In the genomic region with DNA sequence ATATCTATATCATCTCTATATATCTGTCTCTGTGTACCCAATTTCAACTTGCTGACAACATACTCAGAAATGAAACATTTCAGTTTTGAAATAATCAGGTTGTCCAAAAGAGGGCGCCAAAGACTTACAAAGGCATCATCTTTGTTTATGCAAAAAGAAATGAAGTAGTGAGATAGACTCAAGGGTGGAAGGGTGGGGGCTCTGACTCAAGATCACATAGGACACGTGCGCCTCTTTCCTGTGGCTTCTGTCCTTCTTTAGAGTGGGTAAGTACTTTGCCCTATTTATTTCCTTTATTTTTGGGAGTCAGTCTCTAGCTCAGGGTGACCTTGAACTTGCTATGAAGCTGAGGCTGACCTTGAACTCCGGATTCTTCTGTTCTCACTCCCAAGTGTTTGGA, we compare ENCODE assay signal across 9 mouse cellular contexts. TPM values are rescaled to one million over a fixed set of nuclear protein-coding genes. Genes with fewer than 3 reads are reported as not detected.
DNase-seq lines count a peak whose midpoint lies in the region; ATAC-seq and TF ChIP-seq lines count a peak whose summit lies in the region.
"Had no signal": no experiment of that assay in that cellular context is flagged by ENCODE, and none has a peak within 500 bp of the region (broad histone marks: within the 10 kb centered on the region; RNA-seq: fewer than 3 reads in every experiment).

No protein-coding gene starts in this region.

- no peaks in the 10 kb centered on the region for H3K27me3 ChIP-seq in forebrain, embryonic 13.5 days
- no peaks in the 10 kb centered on the region for H3K27me3 ChIP-seq in forebrain, embryonic 10.5 days (ENCODE audit: poor library complexity, severe bottlenecking)
- H3K27me3 ChIP-seq in liver, postnatal 0 days (ENCODE audit: insufficient read depth, low read length) = no peaks in the 10 kb centered on the region
- H3K27me3 ChIP-seq in liver, embryonic 11.5 days (replicated peaks; ENCODE audit: control insufficient read depth, insufficient read depth, low read length) = no peaks in the 10 kb centered on the region
- H3K27me3 ChIP-seq: neural tube, embryonic 12.5 days had no signal

- H3K27ac ChIP-seq in forebrain, embryonic 13.5 days = no peak overlapping the region
- no peak overlapping the region for H3K27ac ChIP-seq in forebrain, embryonic 10.5 days
- no peak overlapping the region for H3K27ac ChIP-seq in liver, postnatal 0 days (ENCODE audit: low read depth)
- H3K27ac ChIP-seq in liver, embryonic 11.5 days (ENCODE audit: low read depth, low read length) = no peak overlapping the region
- H3K27ac ChIP-seq: neural tube, embryonic 12.5 days had no signal

- no peak overlapping the region for H3K4me3 ChIP-seq in forebrain, embryonic 13.5 days
- no peak overlapping the region for H3K4me3 ChIP-seq in forebrain, embryonic 10.5 days
- no peak overlapping the region for H3K4me3 ChIP-seq in liver, postnatal 0 days (ENCODE audit: low read depth, low read length)
- no peak overlapping the region for H3K4me3 ChIP-seq in liver, embryonic 11.5 days (ENCODE audit: low read depth, low read length)
- H3K4me3 ChIP-seq: neural tube, embryonic 12.5 days had no signal

- WGBS in forebrain, embryonic 13.5 days = 39% methylated on average over 4 of the region's 4 CpGs
- WGBS in forebrain, embryonic 10.5 days = 45% methylated on average over 4 of the region's 4 CpGs
- WGBS in liver, postnatal 0 days (ENCODE audit: insufficient replicate concordance) = 30% methylated on average over 4 of the region's 4 CpGs
- WGBS in liver, embryonic 11.5 days = 37% methylated on average over 4 of the region's 4 CpGs

- H3K4me1 ChIP-seq in forebrain, embryonic 13.5 days = no peaks in the 10 kb centered on the region
- no peaks in the 10 kb centered on the region for H3K4me1 ChIP-seq in forebrain, embryonic 10.5 days
- no peaks in the 10 kb centered on the region for H3K4me1 ChIP-seq in liver, postnatal 0 days (ENCODE audit: insufficient read depth)
- no peaks in the 10 kb centered on the region for H3K4me1 ChIP-seq in liver, embryonic 11.5 days (replicated peaks; ENCODE audit: control insufficient read depth, insufficient read depth, low read length)
- H3K4me1 ChIP-seq: neural tube, embryonic 12.5 days had no signal

- no peak overlapping the region for H3K4me2 ChIP-seq in forebrain, embryonic 13.5 days
- H3K4me2 ChIP-seq in liver, postnatal 0 days (ENCODE audit: low read depth, low read length) = no peak overlapping the region
- H3K4me2 ChIP-seq in liver, embryonic 11.5 days = no peak overlapping the region
- H3K4me2 ChIP-seq: neural tube, embryonic 12.5 days had no signal

- TF ChIP-seq EP300 in liver, postnatal 0 days (IDR thresholded peaks at IDR 0.05; ENCODE audit: low read depth) = no peak

- no peak overlapping the region for H3K9ac ChIP-seq in forebrain, embryonic 13.5 days
- H3K9ac ChIP-seq in liver, postnatal 0 days (replicated peaks) = no peak overlapping the region
- no peak overlapping the region for H3K9ac ChIP-seq in liver, embryonic 11.5 days (ENCODE audit: low read depth, low read length)
- H3K9ac ChIP-seq: neural tube, embryonic 12.5 days had no signal

- ATAC-seq in forebrain, embryonic 13.5 days = peak; percentile 80; the same call in 1 of the 2 replicates
- no peak for ATAC-seq in liver, postnatal 0 days
- no peak; the same call in 1 of the 2 replicates for ATAC-seq in liver, embryonic 11.5 days (replicated peaks; ENCODE audit: low FRiP score)

- peak; percentile 68 for TF ChIP-seq CTCF in liver, postnatal 0 days (IDR thresholded peaks at IDR 0.05; ENCODE audit: low read depth)

- H3K36me3 ChIP-seq in forebrain, embryonic 13.5 days (ENCODE audit: poor library complexity, severe bottlenecking) = no peaks in the 10 kb centered on the region
- H3K36me3 ChIP-seq in forebrain, embryonic 10.5 days (replicated peaks) = no peaks in the 10 kb centered on the region
- H3K36me3 ChIP-seq in liver, postnatal 0 days (replicated peaks; ENCODE audit: insufficient read depth, low read length) = no peaks in the 10 kb centered on the region
- H3K36me3 ChIP-seq in liver, embryonic 11.5 days (ENCODE audit: control insufficient read depth, insufficient read depth, low read length) = no peaks in the 10 kb centered on the region
- H3K36me3 ChIP-seq: neural tube, embryonic 12.5 days had no signal

- H3K9me3 ChIP-seq in forebrain, embryonic 13.5 days (replicated peaks) = no peaks in the 10 kb centered on the region
- no peaks in the 10 kb centered on the region for H3K9me3 ChIP-seq in forebrain, embryonic 10.5 days
- no peaks in the 10 kb centered on the region for H3K9me3 ChIP-seq in liver, postnatal 0 days (ENCODE audit: low read length)
- no peaks in the 10 kb centered on the region for H3K9me3 ChIP-seq in liver, embryonic 11.5 days (ENCODE audit: control insufficient read depth, low read length)
- H3K9me3 ChIP-seq: neural tube, embryonic 12.5 days had no signal

- DNase-seq in forebrain, embryonic 10.5 days (ENCODE audit: extremely low spot score, low spot score) = no peak
- DNase-seq in liver, postnatal 0 days = no peak
- DNase-seq in liver, embryonic 11.5 days (ENCODE audit: low spot score) = no peak
- DNase-seq in MEL-GATA-1-ER (ENCODE audit: extremely low read depth, low read depth) = peak; percentile 34
- DNase-seq in embryo, embryonic 10 days (ENCODE audit: low spot score) = peak; percentile 46
- peak; percentile 7 for DNase-seq in layer of hippocampus, adult 9-11 months
- no peak for DNase-seq in spleen, adult 18-20 months

RNA-seq across cellular contexts. Expression of a gene that starts 46.5 kb away (rescaled TPM):
- 0.65 and 0.68 TPM in 2 replicates for polyA plus RNA-seq in forebrain, embryonic 13.5 days (2015; fragmentation: Nextera tagmentation; extraction: Ambion mirVana)
- 0.21 TPM in 1 of 2 replicates, not detected in the other for polyA plus RNA-seq in forebrain, embryonic 10.5 days (2016; fragmentation: Nextera tagmentation; extraction: Ambion mirVana)
- polyA plus RNA-seq in liver, postnatal 0 days (2015; fragmentation: Nextera tagmentation; extraction: Ambion mirVana) = 0.28 TPM in 1 of 2 replicates, not detected in the other
- 1.0 and 1.1 TPM in 2 replicates for polyA plus RNA-seq in liver, embryonic 11.5 days (2014; fragmentation: Nextera tagmentation; extraction: Ambion mirVana)

RNA-seq across cellular contexts. Expression of a gene that starts 50.2 kb away (rescaled TPM):
- polyA plus RNA-seq in forebrain, embryonic 13.5 days (2015; fragmentation: Nextera tagmentation; extraction: Ambion mirVana) = 39.2 and 44.2 TPM in 2 replicates
- polyA plus RNA-seq in forebrain, embryonic 10.5 days (2016; fragmentation: Nextera tagmentation; extraction: Ambion mirVana) = 26.7 and 27.5 TPM in 2 replicates
- 5.1 and 5.4 TPM in 2 replicates for polyA plus RNA-seq in liver, postnatal 0 days (2015; fragmentation: Nextera tagmentation; extraction: Ambion mirVana)
- polyA plus RNA-seq in liver, embryonic 11.5 days (2014; fragmentation: Nextera tagmentation; extraction: Ambion mirVana) = 15.2 and 17.3 TPM in 2 replicates

RNA-seq across cellular contexts. Expression of a gene that starts 50.2 kb away (rescaled TPM):
- 192 and 198 TPM in 2 replicates for polyA plus RNA-seq in forebrain, embryonic 13.5 days (2015; fragmentation: Nextera tagmentation; extraction: Ambion mirVana)
- polyA plus RNA-seq in forebrain, embryonic 10.5 days (2016; fragmentation: Nextera tagmentation; extraction: Ambion mirVana) = 270 and 285 TPM in 2 replicates
- 47.5 and 48.2 TPM in 2 replicates for polyA plus RNA-seq in liver, postnatal 0 days (2015; fragmentation: Nextera tagmentation; extraction: Ambion mirVana)
- 261 and 283 TPM in 2 replicates for polyA plus RNA-seq in liver, embryonic 11.5 days (2014; fragmentation: Nextera tagmentation; extraction: Ambion mirVana)

Comparison
In these comparisons a context has a peak if more than half of its experiments do, and no peak if none do; other contexts are left out.
1. DNase-seq: peak in MEL-GATA-1-ER (single experiment), embryo, embryonic 10 days (single experiment) and layer of hippocampus, adult 9-11 months (single experiment); none in forebrain, embryonic 10.5 days (single experiment), liver, postnatal 0 days (single experiment), liver, embryonic 11.5 days (single experiment) and spleen, adult 18-20 months (0 of 2).